Comparison of ENCODE assay signal across 8 mouse cellular contexts in genomic region chr15:96666663-96667062, GRCm38 (mm10). TPM values are rescaled to one million over a fixed set of nuclear protein-coding genes. Genes with fewer than 3 reads are reported as not detected.
A peak's percentile ranks its signal among the peaks of the same experiment; 100 is the strongest.
DNase-seq lines count a peak whose midpoint lies in the region; ATAC-seq and TF ChIP-seq lines count a peak whose summit lies in the region.

No protein-coding gene starts in this region.

- no peak overlapping the region for H3K27ac ChIP-seq in heart, adult 2 months
- H3K27ac ChIP-seq in liver, embryonic 12.5 days = no peak overlapping the region
- no peak overlapping the region for H3K27ac ChIP-seq in thymus, adult 2 months (ENCODE audit: control insufficient read depth, insufficient read depth, low read length)

- H3K9me3 ChIP-seq in liver, embryonic 12.5 days (replicated peaks) = no peaks in the 10 kb centered on the region

- intact Hi-C loops in heart, adult 2 months (cut with DNase I) = loop anchor here (1.0 kb wide), 2 partner anchors 123 to 270 kb away; no protein-coding TSS in a partner anchor

- peak; percentile 47 for ATAC-seq in liver, embryonic 12.5 days

- no peak for TF ChIP-seq POLR2A in heart, adult 2 months (IDR thresholded peaks at IDR 0.05; ENCODE audit: insufficient read depth, low read depth, low read length)
- no peak for TF ChIP-seq POLR2A in thymus, adult 2 months (IDR thresholded peaks at IDR 0.05; ENCODE audit: control insufficient read depth, extremely low read depth, insufficient read depth, low read length, poor library complexity)

- peak; percentile 91 for TF ChIP-seq CTCF in heart, adult 2 months (IDR thresholded peaks at IDR 0.05)
- TF ChIP-seq CTCF in thymus, adult 2 months (IDR thresholded peaks at IDR 0.05; ENCODE audit: borderline replicate concordance, control insufficient read depth, extremely low read depth, insufficient read depth, low read length, poor library complexity) = no peak

- H3K4me3 ChIP-seq in heart, adult 2 months = peak overlapping the region; percentile 32
- H3K4me3 ChIP-seq in liver, embryonic 12.5 days = peak overlapping the region; percentile 31
- H3K4me3 ChIP-seq in thymus, adult 2 months (ENCODE audit: control insufficient read depth, insufficient read depth, low read length) = no peak overlapping the region

- H3K36me3 ChIP-seq in heart, adult 2 months (ENCODE audit: control insufficient read depth, insufficient read depth, low read length) = no peaks in the 10 kb centered on the region
- H3K36me3 ChIP-seq in liver, embryonic 12.5 days = no peaks in the 10 kb centered on the region
- H3K36me3 ChIP-seq in thymus, adult 2 months (ENCODE audit: control insufficient read depth, insufficient read depth, low read length) = no peaks in the 10 kb centered on the region

- no peak for TF ChIP-seq EP300 in heart, adult 2 months (IDR thresholded peaks at IDR 0.05; ENCODE audit: insufficient read depth, low read depth, low read length)

- H3K79me2 ChIP-seq in heart, adult 2 months (replicated peaks; ENCODE audit: control insufficient read depth, insufficient read depth, low read length) = no peaks in the 10 kb centered on the region

- H3K27me3 ChIP-seq in heart, adult 2 months (ENCODE audit: control insufficient read depth, insufficient read depth, low read length) = no peaks in the 10 kb centered on the region
- no peaks in the 10 kb centered on the region; the same call in 1 of the 2 replicates for H3K27me3 ChIP-seq in liver, embryonic 12.5 days (replicated peaks)
- H3K27me3 ChIP-seq in thymus, adult 2 months (ENCODE audit: control insufficient read depth, insufficient read depth, low read length) = no peaks in the 10 kb centered on the region

- H3K4me1 ChIP-seq in heart, adult 2 months (ENCODE audit: control insufficient read depth, insufficient read depth, low read length) = no peaks in the 10 kb centered on the region
- H3K4me1 ChIP-seq in liver, embryonic 12.5 days = peaks cover 8% of the 10 kb centered on the region
- no peaks in the 10 kb centered on the region for H3K4me1 ChIP-seq in thymus, adult 2 months (replicated peaks; ENCODE audit: control insufficient read depth, insufficient read depth, low read length)

- DNase-seq in A20 (ENCODE audit: low read depth, low spot score) = peak; percentile 83
- DNase-seq in T-cell, adult 2 months (ENCODE audit: low spot score) = peak; percentile 75
- peak; percentile 81 for DNase-seq in embryo, embryonic 10 days (ENCODE audit: low spot score)
- peak; percentile 55 to 63 for DNase-seq in heart, adult 2 months
- DNase-seq in kidney, adult 9 months = peak; percentile 66
- peak; percentile 88 for DNase-seq in naive thymus-derived CD4-positive, alpha-beta T cell, adult 2 months (ENCODE audit: low read depth)
- DNase-seq in thymus, adult 2 months = peak; percentile 73

- H3K4me2 ChIP-seq in liver, embryonic 12.5 days = peak overlapping the region; percentile 60

- peak overlapping the region; percentile 46; the same call in 1 of the 2 replicates for H3K9ac ChIP-seq in heart, adult 2 months (ENCODE audit: low read depth, low read length)
- H3K9ac ChIP-seq in liver, embryonic 12.5 days = no peak overlapping the region

- 1% methylated on average over 7 of the region's 7 CpGs for WGBS in heart, adult 2 months
- WGBS in liver, embryonic 12.5 days (ENCODE audit: insufficient replicate concordance) = 2% methylated on average over 7 of the region's 7 CpGs
- WGBS in thymus, adult 2 months = 3% methylated on average over 7 of the region's 7 CpGs

RNA-seq across cellular contexts. Expression of gene Slc38a1, which starts 23.9 kb away (rescaled TPM):
- 10 to 100 TPM; 11.8 to 12.8 TPM for total RNA-seq in heart, adult 2 months (2021)
- 12.7 and 14.2 TPM in 2 replicates for polyA plus RNA-seq in heart, adult 2 months (2012; rRNA removed)
- polyA plus RNA-seq in liver, embryonic 12.5 days (2016; fragmentation: Nextera tagmentation; extraction: Ambion mirVana) = 41.1 and 43.1 TPM in 2 replicates
- polyA plus RNA-seq in thymus, adult 2 months (2012; rRNA removed) = 136 and 170 TPM in 2 replicates

RNA-seq across cellular contexts. Expression of gene Slc38a2, which starts 32.9 kb away (rescaled TPM):
- 100 to 1,000 TPM; 149 to 209 TPM for total RNA-seq in heart, adult 2 months (2021)
- 59.3 and 109 TPM in 2 replicates for polyA plus RNA-seq in heart, adult 2 months (2012; rRNA removed)
- polyA plus RNA-seq in liver, embryonic 12.5 days (2016; fragmentation: Nextera tagmentation; extraction: Ambion mirVana) = 57.6 and 62.7 TPM in 2 replicates
- 105 and 110 TPM in 2 replicates for polyA plus RNA-seq in thymus, adult 2 months (2012; rRNA removed)
